Mouse (Mus musculus) embryonic facial prominence, embryonic 12.5 days (tissue): ENCODE measurements around the gene Hsd17b13. TPM values are rescaled to one million over a fixed set of nuclear protein-coding genes. Genes with fewer than 3 reads are reported as not detected.

Experiments
- ATAC-seq: fragments of 200-750 bp; cut with Nextera tagmentation; 2 replicates; pipeline ENCODE4 v1.8.0; 2017; ENCODE audit not compliant: insufficient number of reproducible peaks, insufficient read depth, low FRiP score, low TSS enrichment
- H3K27ac ChIP-seq: fragments of 300-500 bp; sonication (generic); 2 replicates; pipeline ENCODE4 v1.5.1; 2016; ENCODE audit warnings: mild to moderate bottlenecking
- H3K27me3 ChIP-seq: fragments of 300-500 bp; sonication (generic); 2 replicates; pipeline ENCODE4 v1.6.1; 2016; ENCODE audit warnings: mild to moderate bottlenecking, moderate library complexity
- H3K36me3 ChIP-seq: fragments of 300-500 bp; sonication (generic); 2 replicates; pipeline ENCODE4 v1.6.1; 2016; ENCODE audit warnings: mild to moderate bottlenecking
- H3K4me1 ChIP-seq: fragments of 300-500 bp; sonication (generic); 2 replicates; pipeline ENCODE4 v1.6.1; 2016
- H3K4me2 ChIP-seq: fragments of 300-500 bp; sonication (generic); replicated peaks from 2 replicates; pipeline ENCODE4 v1.6.1; 2016; ENCODE audit warnings: mild to moderate bottlenecking, moderate library complexity
- H3K4me3 ChIP-seq: fragments of 300-500 bp; sonication (generic); 2 replicates; pipeline ENCODE4 v1.5.1; 2016; ENCODE audit warnings: mild to moderate bottlenecking
- H3K9ac ChIP-seq: fragments of 300-500 bp; sonication (generic); 2 replicates; pipeline ENCODE4 v1.6.1; 2016; ENCODE audit warnings: mild to moderate bottlenecking, moderate library complexity
- H3K9me3 ChIP-seq: fragments of 300-500 bp; sonication (generic); 2 replicates; pipeline ENCODE4 v1.6.1; 2016; ENCODE audit warnings: mild to moderate bottlenecking, moderate library complexity
- WGBS: fragments of 180-500 bp; shearing (Covaris S2); methylation state at CpG from one replicate; pipeline ENCODE4 v1.1.7; 2016; 5-methylcytosine and 5-hydroxymethylcytosine counted together
- polyA plus RNA-seq: library from polyadenylated mRNA; unstranded; fragments of >200 nt; fragmentation: Nextera tagmentation; extraction: Ambion mirVana; gene quantifications from 2 replicates; pipeline ENCODE4 v1.2.1, GENCODE M21; 2016

Hsd17b13 gene
- polyA plus RNA-seq, 1 experiment from 2014 or later, result not detected

GRCm38 (mm10) chr5:103918233-103918632 is 59.0 kb downstream of the Hsd17b13 start:
- no peak overlapping the region for H3K4me2 ChIP-seq
- no peaks in the 10 kb centered on the region for H3K9me3 ChIP-seq
- no peak overlapping the region for H3K9ac ChIP-seq
- H3K27ac ChIP-seq, result no peak overlapping the region
- no peak overlapping the region for H3K4me3 ChIP-seq
- no peak for ATAC-seq
- H3K27me3 ChIP-seq, result no peaks in the 10 kb centered on the region
- no peaks in the 10 kb centered on the region for H3K4me1 ChIP-seq
- 61% methylated on average over 3 of the region's 3 CpGs for WGBS
- H3K36me3 ChIP-seq, result no peaks in the 10 kb centered on the region

DNA sequence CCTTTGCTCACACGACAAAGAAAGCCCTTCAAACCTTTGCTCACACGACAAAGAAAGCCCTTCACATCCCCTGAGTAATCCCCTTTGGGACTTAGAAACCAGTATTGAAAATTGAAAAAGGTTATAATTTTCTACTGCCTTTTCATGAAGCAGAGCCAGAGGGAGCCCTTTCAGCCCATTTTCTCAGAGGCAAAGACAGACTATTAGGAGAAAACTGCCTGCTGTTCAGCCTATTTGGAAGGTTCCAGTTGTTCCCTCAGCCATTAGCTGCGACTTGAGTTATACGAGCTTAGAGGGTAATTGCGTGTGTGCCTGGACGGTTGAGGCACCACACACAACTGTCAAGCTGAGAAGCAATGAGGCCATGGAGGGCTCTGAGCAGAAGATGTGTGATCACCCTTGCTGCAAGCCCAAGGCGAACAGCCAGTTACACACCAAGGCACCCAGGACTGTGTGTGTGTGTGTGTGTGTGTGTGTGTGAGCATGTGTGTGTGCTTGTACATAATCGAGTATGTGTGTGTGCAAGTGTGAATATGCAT is 59.8 kb downstream of the Hsd17b13 start:
- Histone ChIP-seq H3K27ac (no peak overlapping the region), H3K27me3 (no peaks in the 10 kb centered on the region), H3K36me3 (no peaks in the 10 kb centered on the region), H3K9me3 (no peaks in the 10 kb centered on the region), H3K9ac (no peak overlapping the region), H3K4me1 (no peaks in the 10 kb centered on the region), H3K4me2 (no peak overlapping the region), H3K4me3 (no peak overlapping the region)
- no peak for ATAC-seq
- 55% methylated on average over 8 of the region's 8 CpGs for WGBS

DNA sequence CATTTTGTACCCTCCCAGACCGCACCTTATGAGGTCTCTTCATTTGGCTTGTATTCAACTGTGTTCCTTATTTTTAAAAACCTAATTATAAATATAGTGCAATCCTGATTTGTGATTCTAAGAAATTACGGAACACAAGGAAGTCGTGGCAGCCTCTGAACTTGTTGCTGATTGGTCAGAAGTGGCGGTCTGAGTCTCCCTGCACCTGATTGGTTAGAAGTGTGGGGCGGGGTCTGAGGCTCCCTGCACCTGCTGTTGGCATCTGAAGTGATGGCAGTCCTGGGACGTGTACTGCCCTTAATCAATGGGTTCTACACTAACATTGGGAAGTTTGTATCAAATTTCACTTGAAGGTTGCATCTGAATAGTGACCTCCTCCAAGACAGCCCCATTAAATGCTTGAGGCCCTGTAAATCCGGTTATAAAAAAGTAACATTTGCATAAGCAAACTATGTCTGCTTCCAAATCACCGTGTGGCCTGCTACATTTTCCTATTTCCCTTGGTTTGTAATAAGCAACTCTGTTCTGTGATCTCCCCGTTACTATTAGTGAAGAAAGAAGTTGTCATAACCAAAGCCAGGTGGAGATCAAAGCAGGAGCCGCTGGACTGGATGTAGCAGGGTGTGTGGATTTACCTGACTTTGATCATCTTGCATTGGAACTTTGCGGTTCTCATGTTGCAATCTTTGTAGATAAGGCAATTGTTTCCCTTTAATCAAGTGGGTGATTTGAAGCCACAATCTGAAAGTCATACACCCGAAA is 60.4 kb downstream of the Hsd17b13 start:
- Histone ChIP-seq H3K36me3 (no peaks in the 10 kb centered on the region), H3K4me1 (no peaks in the 10 kb centered on the region), H3K27me3 (no peaks in the 10 kb centered on the region), H3K9ac (no peak overlapping the region), H3K4me2 (no peak overlapping the region), H3K9me3 (no peaks in the 10 kb centered on the region), H3K27ac (no peak overlapping the region), H3K4me3 (no peak overlapping the region)
- no peak for ATAC-seq
- 53% methylated on average over 12 of the region's 12 CpGs for WGBS

DNA sequence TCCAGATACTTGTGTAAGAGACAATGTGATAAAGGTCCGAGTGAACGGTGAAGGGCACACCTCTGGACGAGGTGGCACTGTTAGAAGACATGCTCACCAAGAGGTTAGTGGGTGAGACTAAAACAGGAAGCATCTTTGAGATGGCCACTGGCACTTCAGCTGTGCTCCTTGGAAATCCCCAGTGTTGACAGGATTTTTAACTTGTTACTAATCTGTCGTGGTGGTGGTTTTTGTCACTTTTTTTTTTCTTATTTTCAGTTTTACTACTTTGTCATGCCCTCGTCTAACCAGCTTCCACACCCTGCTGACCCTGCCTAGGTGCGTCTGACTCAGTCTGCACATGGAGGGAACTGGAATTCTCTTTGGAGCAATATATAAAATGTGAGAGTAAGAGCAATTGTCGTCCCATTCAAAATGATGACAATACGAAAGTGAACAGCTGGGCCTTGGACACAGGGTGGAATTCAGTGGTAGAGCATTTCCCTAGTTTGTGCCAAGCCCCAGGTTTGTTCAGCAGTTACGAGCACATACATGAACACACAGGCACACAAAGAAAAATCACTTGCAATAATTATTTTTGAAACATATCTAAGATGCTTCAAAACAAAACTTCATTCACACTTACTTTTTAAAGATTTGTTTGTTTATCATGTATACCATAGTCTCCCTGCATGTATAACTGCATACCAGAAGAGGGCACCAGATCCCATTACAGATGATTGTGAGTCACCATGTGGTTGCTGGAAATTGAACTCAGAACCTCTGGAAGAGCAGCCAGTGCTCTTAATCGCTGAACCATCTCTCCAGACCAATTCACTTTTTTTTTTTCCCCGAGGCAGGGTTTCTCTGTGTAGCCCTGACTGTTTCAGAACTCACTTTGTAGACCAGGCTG is 62.6 kb downstream of the Hsd17b13 start:
- H3K9ac ChIP-seq, result no peak overlapping the region
- no peak overlapping the region for H3K27ac ChIP-seq
- ATAC-seq, result no peak
- no peak overlapping the region for H3K4me2 ChIP-seq
- H3K4me1 ChIP-seq, result no peaks in the 10 kb centered on the region; the same call in 1 of the 2 replicates
- no peaks in the 10 kb centered on the region for H3K27me3 ChIP-seq
- H3K9me3 ChIP-seq, result no peaks in the 10 kb centered on the region
- no peak overlapping the region for H3K4me3 ChIP-seq
- WGBS, result 75% methylated on average over 11 of the region's 11 CpGs
- no peaks in the 10 kb centered on the region for H3K36me3 ChIP-seq

DNA sequence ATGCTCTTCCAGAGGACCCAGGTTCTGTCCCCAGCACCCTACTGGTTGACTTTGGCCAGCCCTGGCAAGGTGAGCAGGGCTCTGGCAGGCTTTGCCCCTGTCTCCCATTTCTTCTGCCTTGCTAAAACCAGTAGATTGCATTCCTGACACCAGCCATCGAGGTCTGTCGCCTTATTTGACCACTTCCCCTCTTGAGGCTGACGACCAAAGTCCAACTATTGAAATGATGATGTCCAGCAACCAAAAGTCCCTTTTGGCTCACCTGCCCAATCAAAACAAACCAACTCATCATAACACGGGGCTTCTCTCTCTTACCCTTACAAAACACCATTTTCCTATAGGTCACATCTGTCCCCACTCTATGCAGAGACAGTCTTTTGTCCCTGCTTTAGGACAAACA is 64.1 kb downstream of the Hsd17b13 start:
- WGBS, result 67% methylated on average over 4 of the region's 4 CpGs
- Histone ChIP-seq H3K27ac (no peak overlapping the region), H3K9ac (no peak overlapping the region), H3K9me3 (no peaks in the 10 kb centered on the region), H3K4me1 (no peaks in the 10 kb centered on the region; the same call in 1 of the 2 replicates), H3K4me3 (no peak overlapping the region), H3K27me3 (no peaks in the 10 kb centered on the region), H3K4me2 (no peak overlapping the region), H3K36me3 (no peaks in the 10 kb centered on the region)
- no peak for ATAC-seq

- no peak for ATAC-seq
- peak overlapping the region; percentile 81; the same call in 1 of the 2 replicates for H3K4me3 ChIP-seq
Measured at GRCm38 (mm10) chr5:103911555-103911954, 65.7 kb downstream of the Hsd17b13 start.

DNA sequence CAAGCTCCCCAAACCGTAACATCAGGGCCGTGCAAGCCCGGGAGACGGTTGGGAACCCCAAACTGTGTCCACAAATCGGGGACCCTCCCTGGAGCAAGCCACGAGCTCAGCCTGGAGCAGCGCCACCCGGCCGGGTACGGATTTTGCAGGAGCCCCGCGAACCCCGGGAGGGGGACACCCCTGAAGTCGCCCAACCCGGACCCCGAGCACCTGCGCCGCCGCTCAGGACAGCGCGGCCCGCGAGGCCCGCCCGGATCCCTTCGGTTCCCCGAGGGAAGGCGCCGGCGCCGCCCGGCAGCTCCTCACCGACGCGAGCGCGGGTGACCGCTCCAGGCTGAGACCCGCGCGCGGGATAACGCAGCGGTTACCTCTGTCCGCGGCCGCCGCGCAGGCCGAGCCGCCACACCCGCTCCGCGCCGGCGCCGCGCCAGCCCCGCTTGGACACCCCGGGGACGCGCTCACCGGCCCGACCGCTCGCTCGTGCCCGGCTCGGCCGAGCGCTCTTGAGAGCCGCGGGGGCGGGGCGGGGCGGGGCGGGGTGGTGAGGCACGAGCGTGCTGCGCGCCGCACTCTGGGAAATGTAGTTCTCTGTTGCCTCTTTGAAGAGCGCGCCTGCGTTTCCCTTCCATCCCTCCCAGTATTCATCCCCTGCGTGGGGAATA is 66.3 kb downstream of the Hsd17b13 start, which contains the start of gene Klhl8:
Gene Klhl8, minus strand, starts transcription at position 512 of the 662 bp plus-strand sequence.
- H3K9me3 ChIP-seq, result no peaks in the 10 kb centered on the region
- under 1% methylated on average over 56 of the region's 86 CpGs for WGBS
- ATAC-seq, result peak; percentile 96
- 0 out of 2 replicates have a peak within 1 kb of the TSS, but pooled peaks have one; percentile 36 for H3K27ac ChIP-seq
- H3K4me2 ChIP-seq, result peak within 1 kb of the TSS; percentile 81
- peak within 1 kb of the TSS; percentile 81 for H3K4me3 ChIP-seq
- H3K4me1 ChIP-seq, result no peaks in the 10 kb centered on the region; the same call in 1 of the 2 replicates
- peak within 1 kb of the TSS; percentile 75 for H3K9ac ChIP-seq
- no peaks in the 10 kb centered on the region for H3K36me3 ChIP-seq
- no peaks in the 10 kb centered on the region for H3K27me3 ChIP-seq

More at GRCm38 (mm10) chr5:103911555-103911954, 65.7 kb downstream of the Hsd17b13 start:
- 82% methylated on average over 5 of the region's 5 CpGs for WGBS
- Histone ChIP-seq H3K4me1 (no peaks in the 10 kb centered on the region; the same call in 1 of the 2 replicates), H3K27me3 (no peaks in the 10 kb centered on the region), H3K36me3 (no peaks in the 10 kb centered on the region), H3K27ac (no peak overlapping the region), H3K4me2 (peak overlapping the region; percentile 81), H3K9me3 (no peaks in the 10 kb centered on the region), H3K9ac (no peak overlapping the region)

GRCm38 (mm10) chr5:103910156-103910555 is 67.1 kb downstream of the Hsd17b13 start:
- no peak for ATAC-seq
- 12% methylated on average over 8 of the region's 9 CpGs for WGBS
- Histone ChIP-seq H3K4me3 (peak overlapping the region; percentile 81), H3K27ac (no peak overlapping the region), H3K4me1 (no peaks in the 10 kb centered on the region; the same call in 1 of the 2 replicates), H3K9me3 (no peaks in the 10 kb centered on the region), H3K4me2 (peak overlapping the region; percentile 81), H3K9ac (0 out of 2 replicates have a peak overlapping the region, but pooled peaks have one; percentile 75), H3K36me3 (no peaks in the 10 kb centered on the region), H3K27me3 (no peaks in the 10 kb centered on the region)

GRCm38 (mm10) chr5:103909466-103909865 is 67.7 kb downstream of the Hsd17b13 start:
- Histone ChIP-seq H3K4me3 (no peak overlapping the region), H3K36me3 (no peaks in the 10 kb centered on the region), H3K9me3 (no peaks in the 10 kb centered on the region), H3K27me3 (no peaks in the 10 kb centered on the region), H3K9ac (no peak overlapping the region), H3K4me2 (peak overlapping the region; percentile 81; the same call in 1 of the 2 replicates), H3K4me1 (no peaks in the 10 kb centered on the region; the same call in 1 of the 2 replicates), H3K27ac (no peak overlapping the region)
- no peak for ATAC-seq
- 65% methylated on average over 3 of the region's 3 CpGs for WGBS

GRCm38 (mm10) chr5:103908851-103909250 is 68.4 kb downstream of the Hsd17b13 start:
- Histone ChIP-seq H3K9me3 (no peaks in the 10 kb centered on the region), H3K27ac (no peak overlapping the region), H3K4me3 (no peak overlapping the region), H3K36me3 (no peaks in the 10 kb centered on the region), H3K4me1 (no peaks in the 10 kb centered on the region; the same call in 1 of the 2 replicates), H3K9ac (no peak overlapping the region), H3K27me3 (no peaks in the 10 kb centered on the region), H3K4me2 (no peak overlapping the region)
- 44% methylated on average over 7 of the region's 7 CpGs for WGBS
- ATAC-seq, result no peak

GRCm38 (mm10) chr5:103907844-103908243 is 69.4 kb downstream of the Hsd17b13 start:
- Histone ChIP-seq H3K4me3 (no peak overlapping the region), H3K9ac (no peak overlapping the region), H3K9me3 (no peaks in the 10 kb centered on the region), H3K4me1 (no peaks in the 10 kb centered on the region; the same call in 1 of the 2 replicates), H3K27me3 (no peaks in the 10 kb centered on the region), H3K36me3 (no peaks in the 10 kb centered on the region), H3K4me2 (no peak overlapping the region), H3K27ac (no peak overlapping the region)
- 79% methylated on average over 4 of the region's 4 CpGs for WGBS
- ATAC-seq, result no peak
